Mouse (Mus musculus): ENCODE measurements around the gene Baz1b.

Baz1b gene

GRCm38 (mm10) chr5:135274663-135275396, 87.8 kb downstream of the Baz1b start:
- DNase-seq (ENCODE audit: low read depth, low spot score), result no peak

GRCm38 (mm10) chr5:135276597-135276996, 89.5 kb downstream of the Baz1b start:
- no peak for DNase-seq (ENCODE audit: low read depth, low spot score)

- no peak for DNase-seq (ENCODE audit: low read depth, low spot score)
Measured at GRCm38 (mm10) chr5:135280226-135280625, 93.2 kb downstream of the Baz1b start.

GRCm38 (mm10) chr5:135285211-135285610, 98.1 kb downstream of the Baz1b start:
- DNase-seq (ENCODE audit: low read depth, low spot score), result no peak

GRCm38 (mm10) chr5:135286185-135286584, 99.1 kb downstream of the Baz1b start:
- peak; percentile 29 for DNase-seq (ENCODE audit: low read depth, low spot score)

- DNase-seq (ENCODE audit: low read depth, low spot score), result no peak
Measured at GRCm38 (mm10) chr5:135286926-135287325, 99.9 kb downstream of the Baz1b start.

GRCm38 (mm10) chr5:135290703-135291102, 103.6 kb downstream of the Baz1b start:
- no peak for DNase-seq (ENCODE audit: low read depth, low spot score)

- DNase-seq (ENCODE audit: low read depth, low spot score), result no peak
Measured at GRCm38 (mm10) chr5:135291193-135291592, 104.1 kb downstream of the Baz1b start.

GRCm38 (mm10) chr5:135292001-135292400, 104.9 kb downstream of the Baz1b start:
- DNase-seq (ENCODE audit: low read depth, low spot score), result no peak
